ENCODE assay signal across 21 mouse cellular contexts in the genomic region with DNA sequence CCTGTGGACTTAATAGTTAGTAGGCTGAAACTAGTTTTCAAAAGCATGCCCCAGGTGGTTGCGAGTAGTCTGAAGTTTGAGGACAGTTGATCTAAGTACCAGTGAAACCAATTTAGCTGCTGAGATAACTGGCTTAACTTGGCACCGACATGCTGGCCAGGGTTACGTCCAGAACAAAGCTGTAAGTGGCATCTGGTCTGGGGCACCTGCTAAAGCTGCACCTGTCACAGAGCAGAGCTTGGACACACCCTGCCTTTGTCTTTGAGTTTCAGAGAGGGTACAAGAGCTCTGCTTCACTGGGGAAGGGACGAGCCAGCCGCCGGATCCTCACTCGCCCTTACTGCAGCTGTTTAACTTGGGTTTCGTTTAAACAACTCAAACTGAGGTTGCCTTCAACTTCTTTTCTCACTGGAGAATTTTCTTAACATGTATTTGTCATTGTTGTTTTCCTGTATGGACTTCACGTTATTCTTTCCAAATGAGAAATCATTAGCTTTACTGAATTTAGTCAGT. TPM values are rescaled to one million over a fixed set of nuclear protein-coding genes. Genes with fewer than 3 reads are reported as not detected.
DNase-seq lines count a peak whose midpoint lies in the region; ATAC-seq and TF ChIP-seq lines count a peak whose summit lies in the region.
"Had no signal": no experiment of that assay in that cellular context is flagged by ENCODE, and none has a peak within 500 bp of the region (broad histone marks: within the 10 kb centered on the region; RNA-seq: fewer than 3 reads in every experiment).

No protein-coding gene starts in this region.

- TF ChIP-seq CTCF in spleen, adult 2 months (IDR thresholded peaks at IDR 0.05; ENCODE audit: extremely low read depth, insufficient read depth, insufficient read length, insufficient replicate concordance): no peak
- no peak for TF ChIP-seq CTCF in intestine, postnatal 0 days (IDR thresholded peaks at IDR 0.05; ENCODE audit: low read depth)
- TF ChIP-seq CTCF in cerebellum, adult 2 months (IDR thresholded peaks at IDR 0.05; ENCODE audit: borderline replicate concordance, insufficient read depth, low read depth, low read length): no peak

- no peaks in the 10 kb centered on the region for H3K27me3 ChIP-seq in heart, embryonic 15.5 days
- H3K27me3 ChIP-seq in spleen, adult 2 months (ENCODE audit: control insufficient read depth, insufficient read depth, low read length): no peaks in the 10 kb centered on the region
- no peaks in the 10 kb centered on the region for H3K27me3 ChIP-seq in intestine, postnatal 0 days (replicated peaks; ENCODE audit: control insufficient read depth, insufficient read depth, low read length)
- H3K27me3 ChIP-seq in cerebellum, adult 2 months (ENCODE audit: control insufficient read depth, insufficient read depth, low read length): no peaks in the 10 kb centered on the region
- H3K27me3 ChIP-seq: embryonic facial prominence, embryonic 13.5 days; forebrain, embryonic 15.5 days; limb, embryonic 12.5 days; liver, embryonic 13.5 days; megakaryocyte, embryonic 14.5 days had no signal

- H3K27ac ChIP-seq in heart, embryonic 15.5 days: no peak overlapping the region
- H3K27ac ChIP-seq in spleen, adult 2 months (ENCODE audit: insufficient read depth, low read length): 0 out of 2 replicates have a peak overlapping the region, but pooled peaks have one; percentile 22
- H3K27ac ChIP-seq in intestine, postnatal 0 days (ENCODE audit: low read depth, low read length): no peak overlapping the region
- H3K27ac ChIP-seq in cerebellum, adult 2 months (ENCODE audit: insufficient read depth, low read length): no peak overlapping the region
- H3K27ac ChIP-seq: forebrain, embryonic 15.5 days; kidney, postnatal 0 days; limb, embryonic 12.5 days; liver, embryonic 13.5 days had no signal

- peaks cover 23% of the 10 kb centered on the region for H3K4me1 ChIP-seq in heart, embryonic 15.5 days (replicated peaks)
- no peaks in the 10 kb centered on the region; the same call in 1 of the 2 replicates for H3K4me1 ChIP-seq in spleen, adult 2 months (ENCODE audit: control insufficient read depth, insufficient read depth, insufficient read length)
- no peaks in the 10 kb centered on the region for H3K4me1 ChIP-seq in intestine, postnatal 0 days (replicated peaks; ENCODE audit: control insufficient read depth, insufficient read depth, low read length)
- peaks cover 12% of the 10 kb centered on the region; the same call in 1 of the 2 replicates for H3K4me1 ChIP-seq in cerebellum, adult 2 months (ENCODE audit: control insufficient read depth, insufficient read depth, low read length)
- H3K4me1 ChIP-seq: limb, embryonic 12.5 days had no signal

- H3K9me3 ChIP-seq in heart, embryonic 15.5 days (replicated peaks): no peaks in the 10 kb centered on the region
- no peaks in the 10 kb centered on the region for H3K9me3 ChIP-seq in intestine, postnatal 0 days (ENCODE audit: control insufficient read depth)
- H3K9me3 ChIP-seq: embryonic facial prominence, embryonic 13.5 days; forebrain, embryonic 15.5 days; limb, embryonic 12.5 days; liver, embryonic 13.5 days; megakaryocyte, embryonic 14.5 days had no signal

- DNase-seq in heart, postnatal 25 days (ENCODE audit: low spot score): no peak
- no peak for DNase-seq in spleen, adult 2 months (ENCODE audit: low read depth in 1 of 2, low spot score in 2 of 2)
- no peak for DNase-seq in spleen, postnatal 14 days (ENCODE audit: low spot score in 2 of 2)
- peak; percentile 63 for DNase-seq in thymus, postnatal 4 days
- no peak for DNase-seq in cerebellum, adult 2 months
- DNase-seq: B cell, adult 2 months; cerebellum, adult 9-11 months; heart, postnatal 14 days; kidney, adult 18-20 months; liver, embryonic 13.5 days; lung, postnatal 14 days; midbrain, embryonic 14.5 days; right cerebral cortex, postnatal 14 days had no signal

- ATAC-seq in heart, embryonic 15.5 days (replicated peaks; ENCODE audit: insufficient number of reproducible peaks, insufficient read depth, low FRiP score, low read depth): peak; percentile 50; the same call in 1 of the 2 replicates
- no peak for ATAC-seq in intestine, postnatal 0 days
- ATAC-seq: forebrain, embryonic 15.5 days; hindbrain, embryonic 16.5 days had no signal

- no peak for TF ChIP-seq POLR2A in spleen, adult 2 months (IDR thresholded peaks at IDR 0.05; ENCODE audit: low read depth, low read length)
- no peak for TF ChIP-seq POLR2A in cerebellum, adult 2 months (IDR thresholded peaks at IDR 0.05; ENCODE audit: borderline replicate concordance, insufficient read depth, low read length)

- no peak overlapping the region for H3K4me2 ChIP-seq in heart, embryonic 15.5 days
- 0 out of 2 replicates have a peak overlapping the region, but pooled peaks have one; percentile 17 for H3K4me2 ChIP-seq in intestine, postnatal 0 days (replicated peaks; ENCODE audit: low read depth)
- H3K4me2 ChIP-seq: embryonic facial prominence, embryonic 13.5 days; forebrain, embryonic 15.5 days; limb, embryonic 12.5 days; liver, embryonic 13.5 days had no signal

- H3K4me3 ChIP-seq in heart, embryonic 15.5 days: no peak overlapping the region
- H3K4me3 ChIP-seq in spleen, adult 2 months (ENCODE audit: extremely low read depth, insufficient read depth, insufficient read length): no peak overlapping the region
- H3K4me3 ChIP-seq in intestine, postnatal 0 days (ENCODE audit: low read depth, low read length): no peak overlapping the region
- H3K4me3 ChIP-seq in cerebellum, adult 2 months (replicated peaks; ENCODE audit: insufficient read depth, low read depth, low read length): no peak overlapping the region
- H3K4me3 ChIP-seq: embryonic facial prominence, embryonic 13.5 days; forebrain, embryonic 15.5 days; limb, embryonic 12.5 days; liver, embryonic 13.5 days had no signal

- intact Hi-C loops in heart, postnatal 25 days (cut with DNase I): no loop called here

- WGBS in heart, embryonic 15.5 days: 62% methylated on average over 9 of the region's 9 CpGs
- WGBS in spleen, adult 2 months: 74% methylated on average over 9 of the region's 9 CpGs
- 42% methylated on average over 9 of the region's 9 CpGs for WGBS in intestine, postnatal 0 days
- WGBS in cerebellum, adult 2 months: 65% methylated on average over 9 of the region's 9 CpGs

- H3K9ac ChIP-seq in heart, embryonic 15.5 days: no peak overlapping the region
- H3K9ac ChIP-seq in intestine, postnatal 0 days (ENCODE audit: low read depth, low read length): no peak overlapping the region
- H3K9ac ChIP-seq: embryonic facial prominence, embryonic 13.5 days; forebrain, embryonic 15.5 days; limb, embryonic 12.5 days; liver, embryonic 13.5 days had no signal

- peaks cover 4% of the 10 kb centered on the region; the same call in 1 of the 2 replicates for H3K36me3 ChIP-seq in heart, embryonic 15.5 days
- H3K36me3 ChIP-seq in spleen, adult 2 months (ENCODE audit: control insufficient read depth, insufficient read depth, low read length): peaks cover 6% of the 10 kb centered on the region
- peaks cover 4% of the 10 kb centered on the region; the same call in 1 of the 2 replicates for H3K36me3 ChIP-seq in intestine, postnatal 0 days (ENCODE audit: control insufficient read depth, insufficient read depth)

RNA-seq across cellular contexts. Expression of a gene that starts 9.8 kb away (rescaled TPM):
- 11.6 and 15.0 TPM in 2 replicates for polyA plus RNA-seq in heart, embryonic 15.5 days (2015; fragmentation: Nextera tagmentation; extraction: Ambion mirVana)
- 10 to 100 TPM; 21.0 to 26.9 TPM for total RNA-seq in heart, postnatal 25 days (2021)
- polyA plus RNA-seq in spleen, adult 2 months (2012; rRNA removed): 12.1 and 14.1 TPM in 2 replicates
- polyA plus RNA-seq in intestine, postnatal 0 days (2015; fragmentation: Nextera tagmentation; extraction: Ambion mirVana): 9.4 and 10.0 TPM in 2 replicates
- 17.6 and 18.1 TPM in 2 replicates for polyA plus RNA-seq in cerebellum, adult 2 months (2012; rRNA removed)
